Mouse (Mus musculus) B cell, adult 62 days (primary cell): Measurements from ENCODE around the gene Lrrc20. TPM values are rescaled to one million over a fixed set of nuclear protein-coding genes. Genes with fewer than 3 reads are reported as not detected.

Source experiments
- total RNA-seq: library from RNA; stranded (reverse); gene quantifications from 4 replicates; pipeline ENCODE4 v1.2.4, GENCODE M21; 2023

Gene Lrrc20
- 10.1 to 12.0 TPM (median 11.2 TPM) in 4 replicates for total RNA-seq

GRCm38 (mm10) chr10:61475594-61476439, at the start of gene Lrrc20:
Gene Lrrc20, plus strand, starts transcription at chr10:61475801.

DNA sequence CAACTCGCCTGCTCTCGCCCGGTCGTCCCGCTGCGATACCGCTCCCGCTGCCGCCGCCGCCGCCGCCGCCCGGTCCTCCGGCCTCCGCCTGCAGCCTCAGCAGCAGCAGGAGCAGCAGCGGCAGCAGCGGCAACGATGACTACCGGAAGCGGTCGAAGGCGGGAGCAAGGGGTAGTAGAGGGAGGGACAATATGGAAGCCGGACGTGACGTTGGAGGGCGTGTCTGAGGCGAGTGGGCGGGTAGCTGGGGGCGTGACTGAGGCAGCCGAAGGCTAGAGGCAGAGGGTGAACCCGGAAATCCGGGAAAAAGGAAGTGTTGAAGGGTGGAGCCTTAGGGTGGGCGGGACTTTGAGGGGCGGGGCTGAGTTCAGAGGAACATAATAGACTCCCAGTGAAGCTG, 23.0 kb upstream of the Lrrc20 start, which contains the start of gene Eif4ebp2:
Eif4ebp2 (minus strand) TSS at position 17 of the 400 bp plus-strand sequence.

Other genes with a start within 250 kb of the Lrrc20 start
- gene Adamts14, start 202.4 kb upstream of the Lrrc20 start, total RNA-seq: 0.18 to 0.47 TPM (median 0.25 TPM) in 4 replicates
- 17.0 to 18.3 TPM (median 17.3 TPM) in 4 replicates for gene Prf1, start 178.0 kb upstream of the Lrrc20 start, total RNA-seq
- 0.77 to 2.3 TPM (median 2.0 TPM) in 4 replicates for gene Pald1, start 92.3 kb upstream of the Lrrc20 start, total RNA-seq
- not detected in 4 replicates for gene Nodal, start 57.8 kb upstream of the Lrrc20 start, total RNA-seq
- gene Eif4ebp2, start 23.1 kb upstream of the Lrrc20 start, total RNA-seq: 115 to 126 TPM (median 119 TPM) in 4 replicates
- not detected in 4 replicates for gene Npffr1, start 119.7 kb downstream of the Lrrc20 start, total RNA-seq
- 11.9 to 20.7 TPM (median 17.1 TPM) in 4 replicates for gene Ppa1, start 172.8 kb downstream of the Lrrc20 start, total RNA-seq
- gene Sar1a, start 204.5 kb downstream of the Lrrc20 start, total RNA-seq: 241 to 260 TPM (median 256 TPM) in 4 replicates
- 20.5 to 24.5 TPM (median 22.4 TPM) in 4 replicates for gene Tysnd1, start 219.7 kb downstream of the Lrrc20 start, total RNA-seq
- gene Aifm2, start 239.5 kb downstream of the Lrrc20 start, total RNA-seq: 3.2 to 6.2 TPM (median 4.6 TPM) in 4 replicates